Mouse (Mus musculus) kidney, postnatal 36 days (tissue): ENCODE measurements around the gene C7.
"Not testable (repeated sequence)": the region's sequence is repeated elsewhere in the genome, so short reads cannot be mapped to it uniquely, and the experiment has no call there.

Source experiments
- DNase-seq, 2 experiments: peaks; one replicate each; pipeline ENCODE4 v3.0.0; 2021 to 2022; ENCODE audit warnings: mixed read lengths in 2 of 2

C7 gene

DNA sequence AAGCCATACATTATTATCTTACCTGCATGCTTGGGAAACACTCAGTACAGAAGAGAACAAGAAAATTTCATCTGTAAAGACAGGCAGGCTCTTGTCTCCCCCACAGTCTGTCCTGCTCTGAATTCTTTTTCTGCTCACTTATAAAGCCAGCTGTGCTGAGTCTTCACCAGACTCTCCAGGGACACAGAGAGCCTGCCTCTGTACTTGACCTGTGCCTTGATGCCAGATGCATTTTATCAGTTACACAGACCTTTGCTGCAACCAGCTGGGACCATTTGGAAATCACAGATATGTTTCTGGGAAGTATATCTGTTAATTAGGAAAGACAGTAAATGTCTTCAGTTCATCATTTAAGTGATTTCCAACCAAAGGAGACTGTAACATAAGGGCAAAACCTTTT lies at the start of gene C7:
TSS of gene C7 (minus strand) at position 106 of the 400 bp plus-strand sequence.
- DNase-seq, result peak; percentile 16 to 54

DNA sequence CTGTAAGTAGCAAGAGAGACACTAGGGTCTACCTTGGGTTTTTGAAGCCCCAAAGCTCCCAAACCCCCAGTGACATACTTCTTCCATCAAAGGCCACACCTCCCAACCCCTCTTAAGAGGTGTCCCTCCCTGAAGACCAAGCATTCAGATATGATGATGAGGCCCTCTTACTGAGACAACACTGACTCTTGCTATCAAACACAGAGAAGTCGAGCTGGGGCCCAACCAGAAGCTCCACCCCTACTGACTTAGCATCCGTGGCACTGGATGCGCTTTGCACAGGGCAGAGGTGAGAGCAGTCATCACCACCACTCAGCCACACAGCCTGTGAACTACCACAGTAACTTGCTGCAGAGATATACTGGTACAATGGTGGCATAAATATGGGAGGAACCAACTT lies 49.1 kb upstream of the C7 start:
- DNase-seq, result no peak

DNA sequence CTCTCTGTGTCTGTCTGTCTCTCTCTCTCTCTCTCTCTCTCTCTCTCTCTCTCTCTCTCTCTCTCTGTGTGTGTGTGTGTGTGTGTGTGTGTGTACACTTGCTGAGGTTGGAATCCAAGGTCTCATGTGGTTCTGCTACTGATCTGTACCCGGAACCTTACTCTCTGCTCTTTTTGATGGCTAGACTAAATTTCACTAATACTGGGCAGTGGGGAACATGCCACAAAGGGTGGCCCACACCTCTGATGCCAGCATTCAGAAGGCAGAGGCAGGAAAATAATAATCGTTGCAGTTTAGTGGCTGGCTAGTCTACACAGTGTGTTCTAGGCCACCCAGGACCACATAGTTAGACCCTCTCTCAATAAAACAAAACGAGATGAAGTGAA lies 45.1 kb upstream of the C7 start:
- DNase-seq, result no peak

DNA sequence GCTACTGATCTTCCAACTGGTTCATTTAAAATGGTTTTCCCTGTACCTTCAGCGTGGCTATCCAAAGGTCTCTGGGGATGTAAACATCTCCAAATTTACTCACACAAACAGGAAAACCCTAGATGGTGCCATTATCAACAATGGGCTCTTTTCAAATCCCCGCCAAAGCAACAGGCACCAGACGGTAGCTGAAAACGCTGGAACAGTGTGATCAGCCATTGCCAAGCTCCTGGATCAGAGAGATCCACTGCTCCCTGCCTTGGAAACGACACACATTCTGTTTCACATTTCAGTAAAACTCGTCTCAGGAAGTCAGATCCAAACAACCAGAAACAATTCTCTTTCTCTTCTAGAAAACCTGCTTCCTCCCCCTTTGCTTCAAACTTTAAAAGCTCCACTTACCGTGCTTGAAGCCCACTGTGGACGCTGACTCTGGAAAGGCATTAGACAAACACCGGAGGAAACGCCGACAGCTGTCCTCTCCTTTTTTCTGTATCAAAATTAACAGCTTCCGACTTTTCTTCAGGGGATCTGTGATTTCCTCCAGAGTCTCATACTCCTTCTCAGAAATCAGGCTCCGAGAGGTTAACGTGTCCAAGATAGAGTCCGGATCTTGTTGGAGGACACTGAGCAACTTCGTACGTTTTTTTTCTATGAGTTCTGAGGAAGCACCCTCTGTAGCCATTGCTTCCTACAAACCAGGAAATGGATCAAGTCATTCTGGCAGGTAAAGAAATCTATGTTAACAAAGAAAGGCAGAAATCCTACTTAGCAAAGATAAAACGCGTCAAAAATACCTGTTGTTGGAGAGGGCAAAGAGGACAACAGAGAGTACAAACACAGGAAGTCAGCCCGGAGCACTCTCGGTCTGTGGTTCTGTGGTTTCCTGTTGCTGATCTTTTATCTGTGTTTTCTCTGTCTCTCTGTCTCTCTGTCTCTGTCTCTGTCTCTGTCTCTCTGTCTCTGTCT lies 44.4 kb upstream of the C7 start, which contains the start of gene Card6:
TSS of gene Card6 (minus strand) at position 854 of the 969 bp plus-strand sequence.
- DNase-seq, result peak; percentile 16 to 32

DNA sequence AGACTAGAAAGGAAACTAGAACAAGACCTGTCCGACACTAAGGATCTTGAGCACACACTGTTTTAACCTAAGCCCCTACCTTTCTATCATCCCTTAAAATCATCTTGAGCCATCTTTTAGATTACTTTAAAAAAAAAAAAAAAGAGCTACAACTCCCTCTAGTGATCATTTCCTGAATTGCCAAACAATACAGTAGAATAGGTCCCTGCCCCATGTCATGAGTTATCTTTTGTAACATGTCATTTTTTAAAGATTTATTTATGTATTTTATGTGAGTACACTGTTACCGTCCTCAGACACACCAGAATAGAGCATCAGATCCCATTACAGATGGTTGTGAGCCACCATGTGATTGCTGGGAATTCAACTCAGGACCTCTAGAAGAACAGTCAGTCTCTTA lies 42.8 kb upstream of the C7 start:
- no peak for DNase-seq

DNA sequence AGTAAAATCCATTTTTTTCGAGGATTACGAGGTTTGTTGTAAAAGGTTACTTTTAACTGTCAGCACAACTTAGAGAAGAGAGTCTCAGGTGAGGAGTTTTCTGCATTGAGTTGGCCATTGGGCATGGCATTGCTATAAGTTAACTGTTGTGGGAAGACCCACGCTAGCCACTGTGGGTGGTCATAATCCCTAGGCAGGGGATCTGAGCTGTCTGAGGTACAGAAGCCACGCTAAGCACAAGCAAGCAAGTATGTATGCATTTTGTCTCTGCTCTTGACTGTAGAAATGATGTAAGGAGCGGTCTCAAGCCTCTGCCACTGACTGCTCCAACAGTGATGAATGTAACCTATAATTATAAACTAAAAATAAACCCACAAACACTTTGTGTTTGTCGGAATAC lies 42.4 kb upstream of the C7 start:
- no peak for DNase-seq

DNA sequence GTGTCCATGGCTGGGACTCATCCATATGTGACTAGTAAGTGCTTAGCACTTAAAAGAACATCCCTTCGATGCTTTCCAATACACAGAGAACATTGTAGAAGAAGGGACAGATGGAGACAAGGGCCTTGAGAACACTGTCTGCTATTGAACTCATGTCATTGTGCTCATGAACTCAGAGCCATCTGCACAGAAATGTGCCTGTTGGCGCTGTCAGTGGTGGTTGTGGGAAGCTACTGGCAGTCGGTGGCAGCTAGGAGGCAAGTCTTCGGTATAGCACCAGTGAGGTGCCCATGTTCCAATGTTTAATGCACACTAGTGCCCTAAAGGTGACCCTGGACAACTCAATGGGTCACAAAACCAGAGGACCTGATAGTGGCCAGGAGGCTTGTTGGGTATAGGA lies 38.8 kb upstream of the C7 start:
- no peak for DNase-seq

DNA sequence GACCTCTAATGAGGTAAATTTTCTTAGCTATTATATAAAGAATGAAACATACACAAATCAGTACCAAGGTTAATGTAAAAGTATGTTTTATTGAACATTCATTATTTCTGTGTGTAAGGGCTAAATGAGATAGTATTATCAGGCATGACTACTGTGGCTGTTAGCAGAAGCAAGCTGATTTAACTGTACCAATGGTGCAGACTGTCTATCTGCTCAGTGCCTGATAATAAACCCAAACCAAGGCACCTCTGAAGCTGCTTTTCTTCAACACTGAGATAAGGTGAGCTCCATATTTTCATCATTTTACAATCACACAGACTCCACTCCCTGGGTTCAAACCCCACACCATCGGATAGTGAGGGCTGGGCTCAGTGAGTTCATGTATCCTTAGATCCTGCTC lies 33.8 kb upstream of the C7 start:
- no peak for DNase-seq

DNA sequence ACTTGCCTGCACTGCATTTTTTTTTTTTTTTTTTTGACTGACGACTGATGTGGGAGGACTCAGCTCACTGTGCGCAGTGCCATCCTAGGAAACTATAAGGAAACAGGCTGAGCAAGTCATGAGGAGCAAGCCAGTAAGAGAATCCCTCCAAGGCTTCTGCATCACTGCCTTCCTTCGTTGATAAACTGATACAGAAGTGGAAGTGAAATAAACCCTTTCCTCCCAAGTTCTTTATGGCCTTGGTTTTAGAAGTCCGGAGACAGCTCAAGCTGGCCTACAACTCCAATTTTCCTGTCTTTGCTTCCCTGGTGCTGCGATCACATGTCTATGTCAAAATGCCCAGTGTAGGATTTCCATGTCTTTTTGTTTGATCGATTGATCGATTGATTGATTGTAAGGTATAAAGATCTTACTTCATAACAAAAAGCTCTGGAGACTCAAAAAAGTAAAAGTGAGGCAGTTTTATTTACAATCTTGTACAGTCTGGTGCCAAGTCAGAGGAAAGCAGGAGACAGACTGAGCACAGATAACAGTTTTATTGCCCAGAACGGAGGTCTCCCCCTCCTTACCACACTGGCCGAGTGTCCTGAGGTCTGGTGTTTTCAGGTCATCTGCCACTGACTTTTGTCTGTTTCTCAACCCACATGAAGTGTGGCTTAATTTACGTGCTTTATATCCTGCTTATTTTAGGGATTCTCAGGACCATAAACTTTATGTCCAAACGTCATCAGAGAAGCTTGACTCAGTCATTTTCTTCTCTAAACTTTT lies 32.2 kb upstream of the C7 start:
- DNase-seq, result no peak

DNA sequence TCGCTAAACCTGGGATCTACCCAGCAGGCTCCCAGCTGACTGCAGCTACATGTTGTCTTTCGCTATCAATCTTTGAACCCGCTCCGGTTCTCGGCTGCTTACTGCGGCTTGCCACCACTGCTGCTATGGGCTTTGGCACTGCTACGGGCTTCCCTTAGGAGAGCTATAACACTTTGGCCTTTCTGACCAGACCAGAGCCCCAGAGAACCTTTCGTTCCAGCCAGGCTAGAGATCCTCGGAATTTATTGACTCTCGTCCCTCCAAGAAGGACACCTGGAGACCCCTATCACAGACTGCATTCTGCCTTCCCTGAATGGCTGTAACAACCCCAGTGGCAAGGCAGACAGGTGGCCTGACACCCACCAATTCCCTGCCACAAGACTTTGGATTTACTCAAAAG lies 26.6 kb upstream of the C7 start:
- no peak for DNase-seq

DNA sequence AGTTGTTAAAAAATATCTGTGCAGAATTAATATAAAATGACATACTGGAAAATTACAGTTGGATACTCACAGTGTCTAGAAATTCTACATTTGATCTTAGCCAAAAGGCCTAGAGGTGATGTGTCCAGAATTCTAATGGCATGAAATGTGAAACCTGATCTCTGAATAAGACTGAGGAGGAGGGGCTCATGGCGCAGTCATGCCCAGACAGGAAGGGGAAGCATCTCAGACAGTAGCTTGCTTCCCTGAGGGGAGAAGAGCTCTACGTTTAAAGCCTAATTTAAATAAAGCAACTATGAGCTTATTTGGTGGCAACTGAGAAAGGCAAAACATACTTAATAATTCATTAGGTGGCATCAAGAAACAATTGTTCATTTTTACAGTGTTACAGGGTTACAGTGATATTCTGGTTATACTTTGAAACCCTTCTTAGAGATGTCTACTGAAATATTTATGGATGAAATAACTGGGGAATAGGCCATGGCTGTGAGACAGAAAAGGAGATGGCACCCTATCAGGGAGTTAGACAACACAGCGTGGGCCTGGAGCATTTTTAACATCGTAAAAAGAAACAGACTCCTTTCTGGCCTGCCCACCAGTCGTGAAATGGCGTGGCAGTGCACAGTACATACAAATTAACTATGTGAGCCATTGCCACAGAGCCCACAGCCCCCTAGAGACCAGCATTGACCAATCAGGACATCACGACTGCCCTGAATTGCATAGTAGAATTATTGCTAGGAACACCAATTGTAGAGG lies 25.5 kb upstream of the C7 start:
- no peak for DNase-seq

DNA sequence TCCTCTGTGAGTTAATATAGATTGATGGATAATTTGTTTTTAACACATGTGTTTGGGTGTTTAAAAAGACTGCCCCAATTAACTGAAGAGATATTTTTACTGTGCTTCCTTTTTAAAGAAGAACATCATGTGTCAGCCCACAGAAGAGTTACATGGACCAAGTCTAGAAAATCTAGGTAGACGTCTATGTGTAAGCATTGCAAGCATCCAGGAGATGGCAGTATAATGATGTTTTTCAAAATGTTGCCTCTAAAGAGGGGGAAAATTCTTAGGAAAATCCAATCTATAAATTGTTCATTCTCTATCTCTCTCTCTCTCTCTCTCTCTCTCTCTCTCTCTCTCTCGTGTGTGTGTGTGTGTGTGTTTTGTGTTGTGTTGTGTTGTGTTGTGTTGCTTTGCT lies 22.6 kb upstream of the C7 start:
- peak in 1 of 2 experiments; percentile 16 for DNase-seq

DNA sequence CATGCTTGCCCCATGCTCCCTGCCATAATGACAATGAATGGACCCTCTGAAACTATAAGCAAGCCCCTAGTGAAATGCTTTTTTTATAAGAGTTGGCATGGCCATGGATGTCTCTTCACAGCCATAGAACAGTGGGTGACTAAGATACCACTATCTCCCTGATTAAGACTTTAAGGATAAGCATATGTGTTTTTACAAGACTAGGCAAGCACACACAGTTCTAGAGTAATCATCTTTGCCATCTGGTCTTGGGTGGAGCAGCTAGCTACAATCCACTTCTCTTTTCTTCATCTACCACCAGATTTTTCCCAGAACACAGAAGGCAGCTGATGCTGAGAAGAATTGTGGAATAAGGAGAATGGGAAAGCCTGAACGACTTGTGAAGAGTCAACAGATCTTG lies 17.7 kb upstream of the C7 start:
- DNase-seq, result no peak

DNA sequence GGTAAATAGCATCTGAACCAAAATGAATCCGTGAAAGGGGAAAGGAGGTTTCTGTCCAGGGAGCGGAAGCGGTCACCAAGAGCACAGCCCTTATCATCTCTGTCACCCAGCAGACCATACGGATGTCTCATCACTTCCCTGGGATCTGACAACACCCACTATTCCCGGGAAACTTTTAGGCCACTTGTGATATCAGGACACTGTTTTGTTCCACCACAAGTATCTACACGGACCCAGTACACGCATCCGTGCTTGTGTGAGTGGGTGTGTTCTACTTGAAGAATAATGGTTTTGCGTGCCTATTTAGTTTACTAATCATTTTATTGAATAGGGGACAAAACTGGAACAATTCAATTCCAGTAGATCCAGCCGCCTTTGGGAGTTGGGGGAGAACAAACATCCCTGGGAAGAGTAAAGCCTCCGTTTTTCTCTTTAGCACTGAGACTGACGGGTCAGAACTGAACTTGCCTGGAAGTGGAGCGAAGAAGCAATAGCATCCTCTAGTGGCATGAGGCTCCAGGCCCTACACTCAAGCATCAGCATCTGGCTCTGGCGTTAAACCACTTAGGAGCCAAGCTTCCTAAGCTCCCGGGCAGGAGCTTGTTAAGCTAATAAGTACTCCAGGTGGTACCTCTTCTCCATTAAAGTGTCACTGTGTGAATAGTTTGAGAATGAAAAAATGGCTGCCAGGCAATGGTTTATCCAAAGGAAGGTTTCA lies 5.4 kb upstream of the C7 start:
- peak; percentile 42 to 68 for DNase-seq

DNA sequence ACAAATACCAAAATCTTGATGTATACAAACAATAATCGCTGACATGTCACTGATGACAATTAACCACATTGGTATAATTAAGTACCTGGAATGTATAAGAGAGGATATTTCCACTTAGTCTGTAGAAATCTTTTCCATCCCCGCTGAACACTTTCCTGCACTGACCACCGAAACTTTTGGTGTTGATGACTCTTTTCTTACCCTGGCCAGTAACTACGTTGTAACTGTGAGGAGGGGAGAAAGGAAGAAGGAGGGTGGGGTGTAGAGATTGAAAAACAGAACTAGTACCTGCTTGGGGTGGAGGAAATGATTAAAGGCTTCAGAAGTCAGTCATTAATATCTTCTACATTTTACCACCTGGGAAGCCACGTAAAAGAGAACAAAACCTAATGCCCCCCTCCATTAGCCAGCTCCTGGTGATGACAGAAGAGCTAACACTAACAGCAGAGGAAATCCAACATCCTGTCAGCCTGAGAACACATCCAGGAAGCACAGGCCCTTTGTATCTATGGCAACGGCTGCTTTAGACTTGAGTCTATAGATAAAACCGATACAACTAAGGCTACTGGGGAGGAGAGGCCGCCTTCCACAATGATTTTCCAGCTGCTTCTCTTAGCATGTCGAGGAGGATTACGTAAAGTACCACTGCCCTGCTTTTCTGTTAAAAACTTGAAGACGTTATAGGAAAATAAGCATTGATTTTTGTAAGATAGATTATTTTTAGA lies 17.8 kb downstream of the C7 start:
- no peak for DNase-seq

DNA sequence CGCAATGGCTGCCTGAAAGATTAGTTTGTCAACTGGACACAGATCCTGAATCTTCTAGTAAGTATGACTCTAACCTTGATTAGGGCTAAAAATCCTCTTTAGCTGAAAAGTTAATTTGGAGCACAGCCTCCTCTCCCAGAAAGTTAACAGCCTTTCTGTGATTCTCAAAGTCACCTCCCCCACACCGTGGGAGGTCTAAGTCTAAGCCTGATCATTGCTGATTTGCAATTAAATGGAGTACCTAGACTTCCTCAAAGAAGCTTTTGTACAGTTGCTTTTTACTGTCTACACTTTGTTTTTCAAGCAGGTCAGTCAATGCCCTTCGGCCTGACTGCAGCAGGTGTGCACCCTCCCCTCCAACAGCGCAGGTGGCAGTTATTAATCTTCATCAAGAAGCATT lies 34.3 kb downstream of the C7 start:
- no peak for DNase-seq

DNA sequence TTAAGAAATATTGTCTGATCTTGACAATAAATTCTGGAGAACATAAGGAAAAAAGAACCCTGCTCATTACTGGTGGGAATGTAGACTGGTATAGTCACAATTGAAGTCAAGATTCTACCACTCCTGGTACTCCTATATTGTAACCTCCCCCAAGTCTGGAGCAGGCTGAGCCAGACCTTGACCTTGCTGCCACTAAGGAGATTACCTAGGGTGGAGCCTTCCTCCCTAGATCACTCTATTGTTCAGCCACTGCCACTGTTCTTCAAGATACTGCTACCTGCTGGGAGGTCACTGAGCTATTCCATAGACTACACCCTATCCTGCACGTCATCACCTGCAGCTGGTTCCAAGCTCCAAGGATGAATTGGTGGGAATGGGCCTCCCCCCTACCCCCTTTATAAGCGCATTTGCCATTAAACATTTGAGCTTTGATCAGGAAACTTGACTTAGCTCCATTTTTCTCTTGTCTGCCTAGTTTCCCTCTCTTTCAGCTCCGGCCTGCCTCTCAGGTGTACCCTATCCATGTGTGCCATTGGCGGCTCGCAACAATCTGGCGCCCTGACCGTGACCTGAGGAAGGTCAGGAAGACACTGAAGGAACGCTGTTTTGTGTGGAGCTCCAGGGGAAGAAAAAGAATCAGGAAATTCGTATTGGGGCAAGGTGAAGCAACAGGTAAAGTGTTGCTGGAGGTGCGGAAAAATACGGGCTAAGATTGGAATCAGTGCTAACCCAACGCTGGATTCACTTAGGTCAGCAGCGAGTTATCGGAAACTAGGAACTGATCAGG lies 39.9 kb downstream of the C7 start:
- DNase-seq, result not testable (repeated sequence)

DNA sequence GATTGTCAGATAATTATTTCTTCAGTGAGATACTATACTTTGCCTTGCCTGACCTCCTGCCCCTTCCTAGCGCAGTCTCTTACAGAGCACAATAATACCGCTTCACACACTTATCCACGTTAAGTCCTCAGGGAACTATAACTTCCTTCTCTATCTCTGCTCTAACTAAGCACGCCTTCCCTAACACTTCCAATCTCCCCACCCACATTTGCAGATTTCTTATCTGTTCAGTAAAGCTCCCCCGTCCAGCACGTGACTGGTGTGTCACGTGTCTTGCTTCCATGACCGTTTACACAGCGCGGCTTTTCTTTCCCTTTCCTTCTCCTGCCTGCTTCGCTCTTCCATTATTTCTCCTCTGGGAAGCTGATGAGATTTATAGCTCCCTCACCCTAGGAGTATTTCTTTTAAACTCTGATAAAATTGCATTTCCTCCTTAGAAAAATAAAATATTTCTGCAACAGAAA lies 53.9 kb downstream of the C7 start:
- DNase-seq, result peak; percentile 35 to 46

DNA sequence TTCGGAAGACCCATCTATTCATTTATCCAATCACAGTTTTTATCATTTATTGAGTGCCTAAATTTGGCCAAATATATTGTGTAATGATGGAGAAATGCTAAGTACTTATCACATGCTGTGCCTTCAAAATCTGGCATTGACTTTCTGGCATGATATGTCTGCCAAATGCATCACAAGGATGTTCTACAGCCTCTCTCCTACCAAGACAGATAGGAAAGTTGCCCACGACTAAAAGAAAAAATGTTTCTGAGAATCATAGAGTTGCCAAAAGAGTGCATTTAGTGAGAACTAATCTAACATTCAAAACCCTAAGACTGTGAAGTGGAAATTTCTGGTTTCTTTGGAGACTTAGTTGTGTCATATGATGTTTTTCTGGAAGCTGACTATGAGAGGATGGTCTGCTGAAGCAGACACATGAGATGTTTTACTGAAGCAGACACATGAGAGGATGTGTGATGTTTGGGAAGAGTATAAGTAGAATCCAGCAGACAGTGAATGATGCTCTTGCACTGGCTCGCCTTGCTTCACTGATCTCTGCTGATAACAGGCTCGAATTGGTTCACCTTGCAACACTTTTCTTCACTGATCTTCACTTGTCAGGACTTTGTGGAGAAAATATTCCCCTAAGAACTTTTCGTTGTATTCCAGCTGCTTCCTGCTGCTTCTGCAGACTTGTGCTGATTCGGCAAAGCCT lies 59.9 kb downstream of the C7 start:
- DNase-seq, result no peak

DNA sequence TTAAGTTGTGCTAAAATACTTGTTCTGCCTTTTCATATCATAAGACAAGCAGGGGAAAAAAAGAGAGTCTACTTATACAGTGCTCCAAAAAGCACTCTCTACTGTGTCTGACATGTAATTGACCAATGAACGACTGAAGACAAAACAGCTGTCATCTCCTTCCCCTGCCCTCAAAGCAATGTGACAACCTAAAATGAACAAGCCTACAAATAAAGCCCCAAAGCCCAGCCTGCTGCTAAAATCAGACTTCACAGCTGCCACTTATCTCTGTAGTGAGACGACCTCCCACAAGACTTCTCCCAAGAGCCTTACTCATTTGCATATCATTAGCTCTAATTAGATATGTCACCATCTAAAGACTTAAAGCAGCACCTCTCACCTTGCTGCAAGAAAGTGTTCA lies 60.6 kb downstream of the C7 start:
- DNase-seq, result no peak
